Mouse (Mus musculus): ENCODE measurements around the gene Fgd5.

DNA sequence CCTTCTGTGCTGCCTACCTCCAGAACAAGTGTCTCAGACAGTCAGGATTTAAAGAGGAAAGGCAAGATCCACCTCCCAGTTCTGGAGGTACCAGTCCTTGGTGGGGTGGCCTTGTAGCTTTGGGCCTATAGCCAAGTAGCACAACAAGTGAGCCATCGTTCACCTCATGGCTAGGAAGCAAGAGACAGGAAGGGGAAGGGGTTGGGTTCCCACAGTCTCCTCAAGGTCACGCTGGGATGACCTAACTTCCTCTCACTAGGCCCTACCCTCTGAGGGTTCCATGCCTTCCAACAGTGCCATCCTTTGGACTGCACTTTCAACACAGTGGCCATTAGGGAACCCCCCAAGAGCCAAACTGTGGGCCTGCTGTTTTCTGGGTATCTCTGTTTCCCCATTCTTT is 84.8 kb downstream of the Fgd5 start:
- TF ChIP-seq POLR2A (IDR thresholded peaks at IDR 0.05; ENCODE audit: borderline replicate concordance, control insufficient read depth, low read depth, low read length) (no peak), CTCF (IDR thresholded peaks at IDR 0.05; ENCODE audit: control insufficient read depth, insufficient read depth, low read length) (no peak)

Data from bone marrow, adult 2 months (tissue).